Mouse (Mus musculus) bone marrow, adult 2 months (tissue): ENCODE data around the gene Hscb. TPM values are rescaled to one million over a fixed set of nuclear protein-coding genes. Genes with fewer than 3 reads are reported as not detected.

Experiments
- H3K27ac ChIP-seq: fragments of 200-500 bp; 2 replicates; pipeline ENCODE4 v1.5.1; 2012; ENCODE audit warnings: low read depth, mild to moderate bottlenecking, control low read depth, inconsistent platforms, low read length; ENCODE audit not compliant: control insufficient read depth, poor library complexity, insufficient read depth
- H3K4me1 ChIP-seq: fragments of 200-500 bp; 2 replicates; pipeline ENCODE4 v1.6.1; 2011; ENCODE audit warnings: low read length; ENCODE audit not compliant: control insufficient read depth, insufficient read depth
- H3K4me3 ChIP-seq: fragments of 200-500 bp; replicated peaks from 2 replicates; pipeline ENCODE3; 2011; ENCODE audit warnings: mild to moderate bottlenecking, low read depth, low read length, control low read depth; ENCODE audit not compliant: control insufficient read depth
- CTCF ChIP-seq: fragments of 200-500 bp; IDR thresholded peaks from 2 replicates; pipeline ENCODE4 v1.5.1; 2011; ENCODE audit warnings: low read length, control low read depth; ENCODE audit not compliant: control insufficient read depth, insufficient read depth
- POLR2A ChIP-seq: fragments of 200-500 bp; IDR thresholded peaks from 2 replicates; pipeline ENCODE4 v1.6.1; 2011; ENCODE audit warnings: low read depth, mild to moderate bottlenecking, control low read depth, low read length, borderline replicate concordance; ENCODE audit not compliant: control insufficient read depth
- WGBS: fragments of 180-500 bp; shearing (Covaris S2); methylation state at CpG from one replicate; pipeline ENCODE4 v1.1.7; 2018; 5-methylcytosine and 5-hydroxymethylcytosine counted together
- polyA plus RNA-seq: library from polyadenylated mRNA; stranded (reverse); fragments of >200 nt; gene quantifications from 2 replicates; pipeline ENCODE4 v1.2.4, GENCODE M21; 2011; ENCODE audit warnings: low replicate concordance; ENCODE audit not compliant: missing spikeins, insufficient read depth, insufficient read length

The Hscb gene
- polyA plus RNA-seq, 1 experiment: 24.7 TPM

- WGBS: 66% methylated on average over 10 of the region's 10 CpGs
- Histone ChIP-seq H3K4me3 (peak overlapping the region; percentile 65), H3K27ac (no peak overlapping the region), H3K4me1 (no peaks in the 10 kb centered on the region; the same call in 1 of the 2 replicates)
- TF ChIP-seq CTCF: no peak
- no peak for TF ChIP-seq POLR2A
These were observed 58.6 kb downstream of the Hscb start for GRCm38 (mm10) chr5:110780761-110781528.

GRCm38 (mm10) chr5:110779998-110780760 is 59.4 kb downstream of the Hscb start, which contains the start of gene Pus1:
TSS of gene Pus1 (minus strand) at chr5:110780659.
- Histone ChIP-seq H3K27ac (no peak within 1 kb of the TSS), H3K4me1 (no peaks in the 10 kb centered on the region), H3K4me3 (peak within 1 kb of the TSS; percentile 65)
- under 1% methylated on average over 57 of the region's 57 CpGs for WGBS
- TF ChIP-seq CTCF (no peak), POLR2A (no peak)

GRCm38 (mm10) chr5:110779276-110779997 is 60.1 kb downstream of the Hscb start:
- peak overlapping the region; percentile 65 for H3K4me3 ChIP-seq
- TF ChIP-seq POLR2A (no peak), CTCF (no peak)
- 20% methylated on average over 15 of the region's 15 CpGs for WGBS
- H3K4me1 ChIP-seq: no peaks in the 10 kb centered on the region
- no peak overlapping the region for H3K27ac ChIP-seq

Other genes with a start within 250 kb of the Hscb start
- 28.9 and 42.6 TPM in 2 replicates for gene Noc4l, start 186.4 kb downstream of the Hscb start, polyA plus RNA-seq
- 16.6 and 24.2 TPM in 2 replicates for gene Ddx51, start 186.3 kb downstream of the Hscb start, polyA plus RNA-seq
- gene Ep400, start 69.1 kb downstream of the Hscb start, polyA plus RNA-seq: 26.9 and 45.0 TPM in 2 replicates
- 19.4 and 22.0 TPM in 2 replicates for gene Pus1, start 59.1 kb downstream of the Hscb start, polyA plus RNA-seq
- gene Ulk1, start 29.7 kb downstream of the Hscb start, polyA plus RNA-seq: 25.6 and 64.6 TPM in 2 replicates
- gene Chek2, start 202 bp upstream of the Hscb start, polyA plus RNA-seq: 22.2 and 23.2 TPM in 2 replicates
- 3.6 and 7.4 TPM in 2 replicates for gene Ttc28, start 40.0 kb upstream of the Hscb start, polyA plus RNA-seq